Mouse (Mus musculus): ENCODE measurements around the gene F830045P16Rik. TPM values are rescaled to one million over a fixed set of nuclear protein-coding genes. Genes with fewer than 3 reads are reported as not detected.

F830045P16Rik gene
- polyA plus RNA-seq, 1 experiment from 2014 or later: not detected

- peaks cover 4% of the 10 kb centered on the region; the same call in 1 of the 2 replicates for H3K4me1 ChIP-seq (replicated peaks; ENCODE audit: control insufficient read depth, insufficient read depth, low read length)
- ATAC-seq: no peak
- H3K36me3 ChIP-seq (ENCODE audit: control insufficient read depth, insufficient read depth): no peaks in the 10 kb centered on the region
- no peak overlapping the region for H3K9ac ChIP-seq (replicated peaks; ENCODE audit: low read depth, low read length)
- no peak overlapping the region for H3K27ac ChIP-seq (ENCODE audit: low read length)
- no peaks in the 10 kb centered on the region for H3K9me3 ChIP-seq (ENCODE audit: control insufficient read depth, low read length)
- 69% methylated on average over 9 of the region's 9 CpGs for WGBS
- no peak overlapping the region for H3K4me2 ChIP-seq (ENCODE audit: low read length)
- H3K4me3 ChIP-seq (replicated peaks; ENCODE audit: low read length): no peak overlapping the region
- no peaks in the 10 kb centered on the region for H3K27me3 ChIP-seq (replicated peaks; ENCODE audit: control insufficient read depth, insufficient read depth, low read length)
These were observed 13.2 kb upstream of the F830045P16Rik start for GRCm38 (mm10) chr2:129549537-129550135.

- Histone ChIP-seq H3K36me3 (ENCODE audit: control insufficient read depth, insufficient read depth) (no peaks in the 10 kb centered on the region), H3K27me3 (replicated peaks; ENCODE audit: control insufficient read depth, insufficient read depth, low read length) (no peaks in the 10 kb centered on the region), H3K9me3 (ENCODE audit: control insufficient read depth, low read length) (no peaks in the 10 kb centered on the region), H3K4me3 (replicated peaks; ENCODE audit: low read length) (no peak overlapping the region), H3K9ac (replicated peaks; ENCODE audit: low read depth, low read length) (no peak overlapping the region), H3K27ac (ENCODE audit: low read length) (no peak overlapping the region), H3K4me2 (ENCODE audit: low read length) (no peak overlapping the region), H3K4me1 (replicated peaks; ENCODE audit: control insufficient read depth, insufficient read depth, low read length) (peaks cover 9% of the 10 kb centered on the region; the same call in 1 of the 2 replicates)
- ATAC-seq: no peak
- WGBS: 66% methylated on average over 3 of the region's 3 CpGs
These were observed 10.4 kb upstream of the F830045P16Rik start for GRCm38 (mm10) chr2:129546772-129547171.

DNA sequence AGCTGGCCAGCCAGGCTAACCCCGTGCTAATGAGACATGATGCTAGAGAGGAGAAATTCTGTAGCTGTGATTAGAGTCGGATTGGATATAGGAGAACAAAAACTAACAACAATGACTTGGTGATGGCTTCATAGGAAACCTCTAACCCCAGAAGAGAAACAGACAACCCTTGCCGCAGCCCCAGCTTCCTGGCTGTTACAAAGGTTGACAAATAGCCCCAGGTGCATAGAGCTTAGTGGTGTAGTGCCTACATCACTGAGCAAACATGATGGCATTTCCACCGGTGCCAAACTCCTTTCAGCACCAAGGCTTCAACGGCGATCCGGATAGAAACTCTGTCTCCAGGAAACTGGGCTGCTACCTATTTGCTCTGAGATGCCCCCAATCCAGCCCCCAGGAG is 9.2 kb upstream of the F830045P16Rik start:
- Histone ChIP-seq H3K36me3 (ENCODE audit: control insufficient read depth, insufficient read depth) (no peaks in the 10 kb centered on the region), H3K4me2 (ENCODE audit: low read length) (no peak overlapping the region), H3K4me3 (replicated peaks; ENCODE audit: low read length) (no peak overlapping the region), H3K27ac (ENCODE audit: low read length) (no peak overlapping the region), H3K4me1 (replicated peaks; ENCODE audit: control insufficient read depth, insufficient read depth, low read length) (peaks cover 9% of the 10 kb centered on the region; the same call in 1 of the 2 replicates), H3K9ac (replicated peaks; ENCODE audit: low read depth, low read length) (no peak overlapping the region), H3K27me3 (replicated peaks; ENCODE audit: control insufficient read depth, insufficient read depth, low read length) (no peaks in the 10 kb centered on the region), H3K9me3 (ENCODE audit: control insufficient read depth, low read length) (no peaks in the 10 kb centered on the region)
- 75% methylated on average over 7 of the region's 7 CpGs for WGBS
- no peak for ATAC-seq

GRCm38 (mm10) chr2:129544919-129545318 is 8.5 kb upstream of the F830045P16Rik start:
- Histone ChIP-seq H3K27ac (ENCODE audit: low read length) (peak overlapping the region; percentile 8; the same call in 1 of the 2 replicates), H3K4me1 (replicated peaks; ENCODE audit: control insufficient read depth, insufficient read depth, low read length) (peaks cover 11% of the 10 kb centered on the region; the same call in 1 of the 2 replicates), H3K9ac (replicated peaks; ENCODE audit: low read depth, low read length) (no peak overlapping the region), H3K36me3 (ENCODE audit: control insufficient read depth, insufficient read depth) (no peaks in the 10 kb centered on the region), H3K27me3 (replicated peaks; ENCODE audit: control insufficient read depth, insufficient read depth, low read length) (no peaks in the 10 kb centered on the region), H3K4me3 (replicated peaks; ENCODE audit: low read length) (no peak overlapping the region), H3K9me3 (ENCODE audit: control insufficient read depth, low read length) (no peaks in the 10 kb centered on the region), H3K4me2 (ENCODE audit: low read length) (no peak overlapping the region)
- 55% methylated on average over 3 of the region's 3 CpGs for WGBS
- peak; percentile 49 for ATAC-seq

DNA sequence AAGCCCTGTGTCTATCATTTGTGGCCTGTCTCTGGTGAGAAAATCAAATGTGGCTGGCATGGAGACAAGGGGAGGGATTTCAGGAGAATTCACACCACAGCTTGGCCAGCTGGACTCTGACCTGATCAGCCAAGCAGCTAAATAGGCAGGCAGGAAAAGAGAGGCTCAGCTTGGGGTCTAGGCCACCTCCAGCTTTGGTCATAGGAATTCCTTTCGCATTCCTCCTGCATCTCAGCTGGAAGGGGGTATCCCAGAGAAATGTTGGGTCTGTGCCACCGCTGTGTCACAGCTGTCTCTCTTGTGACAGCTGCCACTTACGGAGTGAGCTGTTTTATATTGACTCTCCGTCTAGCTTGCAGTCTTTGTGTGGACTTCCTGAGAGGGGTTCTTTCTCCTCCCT is 8.0 kb upstream of the F830045P16Rik start:
- peaks cover 12% of the 10 kb centered on the region; the same call in 1 of the 2 replicates for H3K4me1 ChIP-seq (replicated peaks; ENCODE audit: control insufficient read depth, insufficient read depth, low read length)
- ATAC-seq: peak; percentile 45
- WGBS: 19% methylated on average over 4 of the region's 4 CpGs
- H3K4me2 ChIP-seq (ENCODE audit: low read length): no peak overlapping the region
- no peaks in the 10 kb centered on the region for H3K9me3 ChIP-seq (ENCODE audit: control insufficient read depth, low read length)
- no peak overlapping the region for H3K4me3 ChIP-seq (replicated peaks; ENCODE audit: low read length)
- H3K27me3 ChIP-seq (replicated peaks; ENCODE audit: control insufficient read depth, insufficient read depth, low read length): no peaks in the 10 kb centered on the region
- H3K36me3 ChIP-seq (ENCODE audit: control insufficient read depth, insufficient read depth): no peaks in the 10 kb centered on the region
- H3K9ac ChIP-seq (replicated peaks; ENCODE audit: low read depth, low read length): no peak overlapping the region
- H3K27ac ChIP-seq (ENCODE audit: low read length): peak overlapping the region; percentile 8; the same call in 1 of the 2 replicates

- Histone ChIP-seq H3K4me1 (replicated peaks; ENCODE audit: control insufficient read depth, insufficient read depth, low read length) (peaks cover 14% of the 10 kb centered on the region; the same call in 1 of the 2 replicates), H3K4me2 (ENCODE audit: low read length) (no peak overlapping the region)
These were observed 3.6 kb upstream of the F830045P16Rik start for GRCm38 (mm10) chr2:129540036-129540435.

GRCm38 (mm10) chr2:129539175-129539574 is 2.8 kb upstream of the F830045P16Rik start:
- Histone ChIP-seq H3K9ac (replicated peaks; ENCODE audit: low read depth, low read length) (no peak overlapping the region), H3K27me3 (replicated peaks; ENCODE audit: control insufficient read depth, insufficient read depth, low read length) (no peaks in the 10 kb centered on the region), H3K27ac (ENCODE audit: low read length) (no peak overlapping the region), H3K4me2 (ENCODE audit: low read length) (no peak overlapping the region), H3K4me3 (replicated peaks; ENCODE audit: low read length) (no peak overlapping the region), H3K4me1 (replicated peaks; ENCODE audit: control insufficient read depth, insufficient read depth, low read length) (peaks cover 5% of the 10 kb centered on the region; the same call in 1 of the 2 replicates), H3K9me3 (ENCODE audit: control insufficient read depth, low read length) (no peaks in the 10 kb centered on the region), H3K36me3 (ENCODE audit: control insufficient read depth, insufficient read depth) (no peaks in the 10 kb centered on the region)
- 77% methylated on average over 4 of the region's 4 CpGs for WGBS
- ATAC-seq: no peak

More at GRCm38 (mm10) chr2:129540036-129540435, 3.6 kb upstream of the F830045P16Rik start:
- Histone ChIP-seq H3K27ac (ENCODE audit: low read length) (no peak overlapping the region), H3K27me3 (replicated peaks; ENCODE audit: control insufficient read depth, insufficient read depth, low read length) (no peaks in the 10 kb centered on the region), H3K9me3 (ENCODE audit: control insufficient read depth, low read length) (no peaks in the 10 kb centered on the region), H3K9ac (replicated peaks; ENCODE audit: low read depth, low read length) (no peak overlapping the region), H3K4me3 (replicated peaks; ENCODE audit: low read length) (no peak overlapping the region), H3K36me3 (ENCODE audit: control insufficient read depth, insufficient read depth) (no peaks in the 10 kb centered on the region)
- no peak for ATAC-seq
- 86% methylated on average over 3 of the region's 3 CpGs for WGBS

GRCm38 (mm10) chr2:129537926-129538325 is 1.5 kb upstream of the F830045P16Rik start:
- Histone ChIP-seq H3K27me3 (replicated peaks; ENCODE audit: control insufficient read depth, insufficient read depth, low read length) (no peaks in the 10 kb centered on the region), H3K4me3 (replicated peaks; ENCODE audit: low read length) (no peak overlapping the region), H3K4me1 (replicated peaks; ENCODE audit: control insufficient read depth, insufficient read depth, low read length) (peaks cover 5% of the 10 kb centered on the region; the same call in 1 of the 2 replicates), H3K9me3 (ENCODE audit: control insufficient read depth, low read length) (no peaks in the 10 kb centered on the region), H3K4me2 (ENCODE audit: low read length) (no peak overlapping the region), H3K27ac (ENCODE audit: low read length) (no peak overlapping the region), H3K9ac (replicated peaks; ENCODE audit: low read depth, low read length) (no peak overlapping the region), H3K36me3 (ENCODE audit: control insufficient read depth, insufficient read depth) (no peaks in the 10 kb centered on the region)
- WGBS: 75% methylated on average over 4 of the region's 4 CpGs
- ATAC-seq: no peak

GRCm38 (mm10) chr2:129537360-129537759 is 958 bp upstream of the F830045P16Rik start:
- Histone ChIP-seq H3K27me3 (replicated peaks; ENCODE audit: control insufficient read depth, insufficient read depth, low read length) (no peaks in the 10 kb centered on the region), H3K4me3 (replicated peaks; ENCODE audit: low read length) (no peak overlapping the region), H3K27ac (ENCODE audit: low read length) (no peak overlapping the region), H3K4me1 (replicated peaks; ENCODE audit: control insufficient read depth, insufficient read depth, low read length) (peaks cover 5% of the 10 kb centered on the region; the same call in 1 of the 2 replicates), H3K9me3 (ENCODE audit: control insufficient read depth, low read length) (no peaks in the 10 kb centered on the region), H3K4me2 (ENCODE audit: low read length) (no peak overlapping the region), H3K9ac (replicated peaks; ENCODE audit: low read depth, low read length) (no peak overlapping the region), H3K36me3 (ENCODE audit: control insufficient read depth, insufficient read depth) (no peaks in the 10 kb centered on the region)
- ATAC-seq: no peak
- 9% methylated on average over 7 of the region's 7 CpGs for WGBS
